Mouse (Mus musculus) olfactory bulb, adult 2 months (tissue): ENCODE measurements around the gene Ctdspl.

Experiments
- CTCF ChIP-seq: fragments of 200-500 bp; IDR thresholded peaks from 2 replicates; pipeline ENCODE4 v1.5.1; 2012; ENCODE audit warnings: low read depth, mild to moderate bottlenecking, low read length, moderate library complexity; ENCODE audit not compliant: insufficient read depth
- POLR2A ChIP-seq: fragments of 200-500 bp; IDR thresholded peaks from 2 replicates; pipeline ENCODE4 v1.6.1; 2012; ENCODE audit warnings: mild to moderate bottlenecking, low read depth, low read length, moderate library complexity; ENCODE audit not compliant: insufficient read depth

- no peak for TF ChIP-seq POLR2A
- no peak for TF ChIP-seq CTCF
These were observed 126.1 kb downstream of the Ctdspl start, which contains the start of gene Vill for GRCm38 (mm10) chr9:119052154-119052944.
